Mouse (Mus musculus): ENCODE measurements at regions not wholly inside any gene's neighbourhood (a gene's known extent, or its start where the extent isn't known, plus 50 kb on each side); places are given as distances from the start of the nearest gene placed in this dataset.

DNA sequence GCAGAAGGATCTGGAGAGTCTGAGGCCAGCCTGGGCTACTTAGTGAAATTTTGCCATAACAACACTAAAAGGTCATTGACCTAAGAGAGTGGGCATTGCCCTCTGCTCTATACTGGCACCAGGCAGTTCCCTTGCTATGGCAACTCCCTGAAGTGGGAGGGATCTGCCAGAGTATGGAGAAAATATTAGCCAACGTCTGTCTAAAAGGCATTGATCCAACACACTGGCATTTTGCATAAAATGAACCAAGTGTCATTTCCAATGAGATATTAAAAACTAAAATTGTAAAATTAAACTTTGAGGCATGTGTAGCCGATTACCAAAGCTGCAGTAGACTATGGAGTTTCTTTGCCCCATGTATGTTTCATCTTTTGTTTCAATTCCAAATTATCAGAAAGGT is 57.6 kb upstream of the Mpp6 start:
- no peak for DNase-seq (ENCODE audit: extremely low spot score in 1 of 2, low spot score in 1 of 2)

DNA sequence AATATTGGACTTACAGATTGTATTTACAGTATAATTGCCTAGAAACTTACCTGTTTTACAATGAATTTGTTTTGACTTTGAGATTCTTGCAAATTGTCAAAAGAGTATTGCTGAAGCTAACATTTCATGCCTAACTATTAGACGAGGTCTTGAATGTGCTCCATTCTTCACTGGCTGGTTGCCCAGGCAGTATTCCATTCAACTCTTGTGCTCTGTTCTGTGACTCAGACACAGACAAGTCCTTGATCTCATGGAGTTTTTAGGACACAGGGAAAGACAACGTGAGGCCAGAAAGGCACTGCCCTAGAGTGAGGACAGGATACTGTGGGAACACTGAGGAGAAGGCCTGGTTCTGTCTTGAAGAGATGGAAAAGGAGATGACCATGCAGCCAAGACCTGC is 57.0 kb upstream of the Mpp6 start:
- no peak for DNase-seq (ENCODE audit: extremely low spot score in 1 of 2, low spot score in 1 of 2)

DNA sequence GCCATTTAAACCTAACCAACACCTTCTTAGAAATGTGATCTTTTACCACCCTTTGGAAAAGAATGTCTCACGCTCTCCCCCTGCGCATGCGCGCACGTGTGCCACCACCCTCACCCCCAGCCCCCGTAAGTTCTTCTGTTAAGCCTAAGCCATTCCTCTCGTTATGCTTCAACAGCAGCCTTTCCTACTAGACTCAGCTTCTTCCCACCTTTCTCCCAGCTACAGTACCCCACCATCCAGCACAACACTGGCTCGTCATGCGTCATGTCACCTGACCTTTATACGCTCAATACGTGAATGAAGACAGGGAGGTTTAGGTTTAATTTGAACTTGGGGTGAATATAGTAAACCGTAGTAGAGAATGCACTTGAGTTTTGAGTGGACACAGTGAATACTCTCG is 55.8 kb upstream of the Mpp6 start:
- DNase-seq (ENCODE audit: extremely low spot score in 1 of 2, low spot score in 1 of 2), result no peak

DNA sequence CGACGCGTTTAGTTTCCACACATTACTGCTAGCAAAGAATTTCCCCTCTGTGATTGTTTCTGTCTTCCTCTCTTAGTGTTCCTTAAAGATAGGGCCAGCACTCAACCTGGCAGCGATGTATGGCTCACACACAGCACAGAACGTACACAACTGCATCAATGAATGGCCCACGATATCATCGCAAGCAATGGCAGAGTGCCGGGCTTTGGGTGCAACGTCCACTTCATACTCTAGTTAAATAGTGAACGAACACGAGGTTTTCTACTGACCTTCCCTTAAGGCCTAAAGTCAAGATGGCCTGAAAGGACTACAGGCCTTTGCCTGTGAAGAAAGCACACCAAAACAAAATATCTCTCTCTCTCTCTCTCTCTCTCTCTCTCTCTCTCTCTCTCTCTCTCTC is 51.4 kb upstream of the Mpp6 start:
- no peak for DNase-seq (ENCODE audit: extremely low spot score in 1 of 2, low spot score in 1 of 2)

DNA sequence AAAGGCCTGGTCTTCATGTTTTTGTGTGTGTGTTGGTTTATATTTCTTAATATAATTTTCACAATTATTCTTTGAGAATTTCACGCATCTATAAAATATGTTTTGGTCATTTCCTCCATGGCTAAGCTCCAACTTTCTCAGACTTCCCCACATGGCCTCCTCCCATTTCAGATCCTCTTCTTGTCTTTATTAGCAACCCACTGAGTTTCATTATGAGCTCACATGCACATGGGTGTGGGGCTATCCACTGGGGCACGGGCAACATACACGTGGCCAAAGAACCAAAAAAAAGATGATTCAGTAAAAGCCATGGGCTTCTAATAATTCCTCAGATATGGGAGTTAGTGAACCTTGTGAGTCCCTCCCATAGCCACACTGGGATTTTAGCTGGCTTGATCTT is 50.1 kb upstream of the Mpp6 start:
- no peak for DNase-seq (ENCODE audit: extremely low spot score in 1 of 2, low spot score in 1 of 2)

Data from layer of hippocampus, postnatal 25 days (tissue).